Mouse (Mus musculus) kidney, adult 2 months (tissue): Measurements from ENCODE around the gene Rbck1. TPM values are rescaled to one million over a fixed set of nuclear protein-coding genes. Genes with fewer than 3 reads are reported as not detected.

Experiments used
- DNase-seq: peaks from one replicate; pipeline ENCODE4 v3.0.0; 2021
- H3K27ac ChIP-seq: fragments of 200-500 bp; 2 replicates; pipeline ENCODE4 v1.5.1; 2012; ENCODE audit warnings: low read depth, low read length, control low read depth, inconsistent platforms; ENCODE audit not compliant: insufficient read depth
- H3K27me3 ChIP-seq: fragments of 200-500 bp; replicated peaks from 2 replicates; pipeline ENCODE4 v1.6.1; 2012; ENCODE audit warnings: mild to moderate bottlenecking, moderate library complexity, low read length, inconsistent platforms; ENCODE audit not compliant: control insufficient read depth, insufficient read depth
- H3K36me3 ChIP-seq: fragments of 200-500 bp; 2 replicates; pipeline ENCODE4 v1.6.1; 2012; ENCODE audit warnings: mild to moderate bottlenecking, moderate library complexity, low read length, inconsistent platforms; ENCODE audit not compliant: control insufficient read depth, insufficient read depth
- H3K4me1 ChIP-seq: fragments of 200-500 bp; 2 replicates; pipeline ENCODE4 v1.6.1; 2011; ENCODE audit warnings: low read length; ENCODE audit not compliant: control insufficient read depth, insufficient read depth
- H3K4me3 ChIP-seq: fragments of 200-500 bp; 2 replicates; pipeline ENCODE4 v1.5.1; 2011; ENCODE audit warnings: mild to moderate bottlenecking, low read depth, low read length, control low read depth; ENCODE audit not compliant: insufficient read depth
- CTCF ChIP-seq: fragments of 200-500 bp; conservative IDR thresholded peaks from 2 replicates; pipeline ENCODE4 v1.5.1; 2011; ENCODE audit warnings: low read depth, mild to moderate bottlenecking, control low read depth, low read length, moderate library complexity, mixed read lengths; ENCODE audit not compliant: insufficient read depth, insufficient read length
- POLR2A ChIP-seq: fragments of 200-500 bp; IDR thresholded peaks from one replicate; pipeline ENCODE4 v1.6.1; 2011; ENCODE audit warnings: low read depth, low read length, control low read depth
- WGBS: fragments of 180-500 bp; shearing (Covaris S2); methylation state at CpG from one replicate; pipeline ENCODE4 v1.1.7; 2018; 5-methylcytosine and 5-hydroxymethylcytosine counted together
- polyA plus RNA-seq: library from polyadenylated mRNA; depleted of rRNA; stranded (reverse); fragments of >200 nt; gene quantifications from 2 replicates; pipeline ENCODE4 v1.2.3, GENCODE M21; 2012

Rbck1 gene
- polyA plus RNA-seq, 1 experiment: 150 TPM

DNA sequence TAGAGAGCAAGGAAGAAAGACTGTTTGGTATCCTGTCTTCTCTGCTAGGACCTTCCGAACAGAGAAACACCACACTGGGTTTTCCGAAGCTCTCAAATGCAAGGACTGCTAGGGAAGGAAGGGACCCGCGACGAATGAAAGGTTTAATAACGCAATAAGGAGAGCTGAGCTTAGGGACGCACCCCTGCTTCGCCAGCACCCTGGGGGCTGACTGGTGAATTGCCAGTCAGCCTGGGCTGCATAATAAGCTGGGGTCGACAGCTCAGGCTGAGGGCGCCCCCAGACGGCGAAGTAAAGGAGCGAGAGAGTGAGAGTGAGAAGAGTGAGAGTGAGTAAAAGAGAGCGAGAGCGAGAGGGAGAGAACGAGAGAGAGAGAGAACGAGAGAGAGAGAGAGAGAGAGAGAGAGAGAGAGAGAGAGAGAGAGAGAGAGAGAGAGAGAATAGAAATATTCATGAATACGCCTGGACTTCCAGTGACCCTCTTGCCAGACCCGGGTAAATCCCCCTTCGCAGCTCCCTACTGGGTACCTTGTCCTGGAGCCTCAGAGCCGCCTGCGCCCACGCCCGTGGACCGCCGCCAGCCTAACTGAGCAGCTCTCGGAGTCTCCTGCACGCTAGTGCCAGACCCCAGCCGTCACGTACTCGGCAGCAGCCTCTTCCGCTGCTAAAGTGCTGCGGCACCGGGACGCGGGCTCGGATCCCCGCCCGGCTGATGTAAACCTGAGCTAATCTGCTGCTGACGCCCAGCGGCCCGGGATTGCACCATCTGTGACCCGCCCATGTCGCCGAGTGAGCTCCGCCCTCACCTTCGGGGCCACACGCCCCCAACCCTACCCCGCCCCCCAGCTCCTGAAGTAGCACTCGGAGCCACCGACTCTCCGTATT lies 11.1 kb upstream of the Rbck1 start, which contains the start of gene Trib3:
Gene Trib3, minus strand, starts transcription at position 704 of the 885 bp plus-strand sequence.
- Histone ChIP-seq H3K36me3 (no peaks in the 10 kb centered on the region), H3K27ac (no peak within 1 kb of the TSS), H3K4me3 (peak within 1 kb of the TSS; percentile 59), H3K27me3 (no peaks in the 10 kb centered on the region), H3K4me1 (no peaks in the 10 kb centered on the region)
- TF ChIP-seq POLR2A (no peak), CTCF (peak; percentile 68)
- under 1% methylated on average over 51 of the region's 52 CpGs for WGBS
- peak; percentile 73 for DNase-seq

DNA sequence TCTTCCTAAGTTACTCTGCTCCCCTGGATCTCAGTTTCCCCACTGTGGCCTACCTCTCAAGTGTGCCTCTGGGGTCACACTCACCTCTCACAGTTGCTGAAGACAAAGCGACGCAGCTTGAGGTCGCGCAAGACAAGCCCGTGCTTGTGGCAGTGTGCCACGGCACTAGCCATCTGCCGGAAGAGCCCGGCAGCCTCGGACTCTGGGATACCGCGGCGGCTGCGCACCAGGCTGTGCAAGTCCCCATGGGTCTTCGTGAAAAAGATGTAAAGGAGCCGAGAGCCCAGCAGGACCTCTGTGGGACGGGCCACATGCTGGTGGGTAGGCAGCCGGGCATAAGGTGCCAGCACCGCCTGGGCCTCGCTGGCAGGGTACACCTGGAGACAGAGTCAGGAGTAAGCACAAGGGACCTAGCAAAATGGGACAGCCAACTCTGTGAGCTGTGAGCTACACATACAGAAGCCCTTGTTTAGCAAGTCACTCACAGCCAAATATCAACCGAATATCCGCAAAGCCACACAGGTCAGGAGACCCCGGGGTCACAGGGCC lies 7.3 kb upstream of the Rbck1 start:
- TF ChIP-seq CTCF (no peak), POLR2A (no peak)
- Histone ChIP-seq H3K4me1 (no peaks in the 10 kb centered on the region), H3K4me3 (no peak overlapping the region), H3K27me3 (no peaks in the 10 kb centered on the region), H3K27ac (no peak overlapping the region), H3K36me3 (no peaks in the 10 kb centered on the region)
- DNase-seq: no peak
- 92% methylated on average over 22 of the region's 22 CpGs for WGBS

DNA sequence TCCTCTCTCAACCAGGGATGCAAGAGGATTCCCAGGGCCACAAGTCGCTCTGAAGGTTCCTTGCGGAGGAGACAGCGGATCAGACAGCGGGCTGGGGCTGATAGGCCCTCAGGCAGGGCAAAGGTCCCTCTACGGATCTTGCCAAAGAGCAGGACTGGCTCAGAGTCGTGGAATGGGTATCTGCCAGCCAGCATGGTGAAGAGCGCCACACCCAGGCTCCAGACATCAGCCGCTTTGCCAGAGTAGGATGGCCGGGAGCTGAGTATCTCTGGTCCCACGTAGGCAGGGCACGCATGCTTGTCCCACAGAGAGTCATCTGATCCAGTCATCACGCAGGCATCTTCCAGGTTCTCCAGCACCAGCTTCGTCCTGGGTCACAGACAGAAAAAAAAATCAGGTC lies 5.9 kb upstream of the Rbck1 start:
- WGBS: 85% methylated on average over 13 of the region's 13 CpGs
- Histone ChIP-seq H3K36me3 (no peaks in the 10 kb centered on the region), H3K4me3 (no peak overlapping the region), H3K4me1 (no peaks in the 10 kb centered on the region), H3K27me3 (no peaks in the 10 kb centered on the region), H3K27ac (no peak overlapping the region)
- DNase-seq: no peak
- TF ChIP-seq CTCF (no peak; the same call in 1 of the 2 replicates), POLR2A (no peak)

DNA sequence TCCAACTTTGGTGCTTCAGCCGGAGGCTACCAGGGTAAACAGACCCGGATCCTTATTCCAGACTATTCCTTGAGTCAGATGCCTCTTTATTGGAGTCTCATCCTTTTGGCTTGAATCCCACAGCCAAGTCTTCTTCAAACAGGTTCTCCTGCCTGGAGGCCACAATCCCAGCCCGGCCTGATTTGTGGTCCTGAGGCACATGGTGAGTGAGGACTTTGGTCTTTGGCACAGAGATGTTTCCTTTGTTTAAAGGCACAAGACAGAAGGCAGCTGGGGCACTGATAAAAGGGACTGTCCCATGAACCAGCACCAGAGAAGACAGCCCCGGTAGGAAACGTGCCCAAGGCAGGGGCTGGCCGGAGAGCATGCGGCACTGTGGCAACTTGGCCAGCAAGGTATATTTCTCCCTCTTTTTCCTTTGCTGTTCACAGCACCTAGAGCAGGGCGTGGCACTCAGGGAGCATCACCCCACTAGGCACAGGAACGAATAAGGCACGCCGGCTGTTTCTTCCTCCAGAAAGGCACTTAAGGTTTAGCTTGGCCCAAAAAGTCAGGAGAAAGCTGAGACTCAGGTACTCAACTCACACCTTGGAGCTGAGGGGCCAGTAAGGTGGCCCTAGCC lies 5.2 kb upstream of the Rbck1 start:
- TF ChIP-seq CTCF (no peak), POLR2A (no peak)
- Histone ChIP-seq H3K4me1 (no peaks in the 10 kb centered on the region), H3K27me3 (no peaks in the 10 kb centered on the region), H3K4me3 (no peak overlapping the region), H3K36me3 (no peaks in the 10 kb centered on the region), H3K27ac (no peak overlapping the region)
- peak; percentile 60 for DNase-seq
- WGBS: 87% methylated on average over 11 of the region's 11 CpGs

DNA sequence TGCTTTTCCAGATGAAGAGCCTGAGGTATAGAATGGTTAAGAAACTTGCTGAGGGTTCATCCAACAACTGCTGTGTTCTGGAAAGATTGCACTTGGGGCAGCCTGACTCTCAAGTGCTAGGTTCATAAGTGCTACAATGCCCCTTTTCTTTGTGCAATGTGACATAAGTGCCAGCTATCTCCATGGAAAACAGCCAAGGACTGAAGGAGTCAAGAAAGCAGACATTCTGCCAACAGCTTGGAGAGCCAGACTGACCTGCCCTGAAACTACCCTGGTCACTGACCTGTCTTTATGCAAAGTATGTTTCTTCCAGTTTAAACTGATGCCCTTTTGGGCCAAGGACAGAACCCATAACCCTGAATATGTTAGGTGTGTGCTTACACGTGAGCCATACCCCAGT lies 4.4 kb upstream of the Rbck1 start:
- TF ChIP-seq POLR2A (no peak), CTCF (no peak)
- H3K4me1 ChIP-seq: no peaks in the 10 kb centered on the region
- H3K36me3 ChIP-seq: no peaks in the 10 kb centered on the region
- peak; percentile 59 for DNase-seq
- 50% methylated on average over 1 of the region's 1 CpGs for WGBS
- no peak overlapping the region for H3K4me3 ChIP-seq
- H3K27me3 ChIP-seq: no peaks in the 10 kb centered on the region
- no peak overlapping the region for H3K27ac ChIP-seq

DNA sequence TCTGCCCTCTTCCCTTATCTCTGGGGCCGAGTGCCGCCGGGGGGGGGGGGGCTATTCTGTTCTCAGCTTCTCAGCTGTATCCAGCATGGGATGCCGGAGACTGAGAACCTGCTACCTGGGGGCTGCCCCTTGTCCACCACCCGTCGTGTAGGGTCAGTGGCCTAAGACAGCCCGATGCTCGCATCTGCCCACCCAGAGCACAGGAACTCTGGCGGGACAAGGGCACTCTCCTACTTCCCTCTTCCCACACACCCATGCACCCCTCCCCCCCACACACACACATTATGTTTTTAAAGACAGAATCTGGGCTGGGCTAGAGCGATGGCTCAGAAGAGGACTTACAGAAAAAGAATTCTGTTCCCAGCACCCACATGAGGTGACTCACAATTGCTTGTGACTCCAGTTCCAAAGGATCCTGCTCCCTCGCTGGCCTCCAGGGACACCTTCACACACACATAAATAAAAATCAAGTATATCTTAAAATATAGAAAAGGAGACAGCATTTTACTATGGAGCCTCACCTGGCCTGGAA lies 2.9 kb upstream of the Rbck1 start:
- Histone ChIP-seq H3K27me3 (no peaks in the 10 kb centered on the region), H3K4me3 (no peak overlapping the region), H3K36me3 (no peaks in the 10 kb centered on the region), H3K4me1 (no peaks in the 10 kb centered on the region), H3K27ac (no peak overlapping the region)
- no peak for TF ChIP-seq POLR2A
- no peak for TF ChIP-seq CTCF
- 66% methylated on average over 11 of the region's 11 CpGs for WGBS
- no peak for DNase-seq
